Mouse (Mus musculus): ENCODE measurements at regions not wholly inside any gene's neighbourhood (a gene's known extent, or its start where the extent isn't known, plus 50 kb on each side); places are given as distances from the start of the nearest gene placed in this dataset.

DNA sequence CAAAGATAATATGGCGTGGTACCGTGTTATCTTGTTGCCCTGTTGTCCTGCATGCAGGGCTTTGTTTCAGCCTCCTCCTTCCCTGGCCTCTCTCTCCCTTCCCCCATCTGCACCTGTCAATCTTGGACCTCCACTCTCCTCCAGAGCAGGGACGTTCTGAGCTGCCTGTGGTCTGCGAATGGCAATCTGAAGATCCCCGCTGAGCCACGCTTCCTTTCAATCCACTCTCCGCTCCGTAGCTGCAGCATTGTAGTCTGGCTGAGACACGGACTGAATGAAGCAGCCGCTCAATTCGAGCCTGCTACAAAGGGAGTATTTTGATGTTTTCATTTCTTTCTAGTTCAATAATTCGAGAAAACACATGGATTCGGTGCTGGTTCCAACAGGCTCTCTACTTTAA lies 74.5 kb downstream of the Tpra1 start:
- no peak for DNase-seq (ENCODE audit: low read depth in 1 of 2, low spot score in 2 of 2)
- Histone ChIP-seq H3K27me3 (ENCODE audit: control insufficient read depth, insufficient read depth, low read length) (no peaks in the 10 kb centered on the region), H3K4me1 (ENCODE audit: control insufficient read depth, insufficient read depth, insufficient read length) (no peaks in the 10 kb centered on the region), H3K27ac (ENCODE audit: insufficient read depth, low read length) (no peak overlapping the region), H3K36me3 (ENCODE audit: control insufficient read depth, insufficient read depth, low read length) (no peaks in the 10 kb centered on the region), H3K4me3 (ENCODE audit: extremely low read depth, insufficient read depth, insufficient read length) (no peak overlapping the region)
- 26% methylated on average over 13 of the region's 13 CpGs for WGBS
- TF ChIP-seq POLR2A (IDR thresholded peaks at IDR 0.05; ENCODE audit: low read depth, low read length): no peak
- no peak for TF ChIP-seq CTCF (IDR thresholded peaks at IDR 0.05; ENCODE audit: extremely low read depth, insufficient read depth, insufficient read length, insufficient replicate concordance)

DNA sequence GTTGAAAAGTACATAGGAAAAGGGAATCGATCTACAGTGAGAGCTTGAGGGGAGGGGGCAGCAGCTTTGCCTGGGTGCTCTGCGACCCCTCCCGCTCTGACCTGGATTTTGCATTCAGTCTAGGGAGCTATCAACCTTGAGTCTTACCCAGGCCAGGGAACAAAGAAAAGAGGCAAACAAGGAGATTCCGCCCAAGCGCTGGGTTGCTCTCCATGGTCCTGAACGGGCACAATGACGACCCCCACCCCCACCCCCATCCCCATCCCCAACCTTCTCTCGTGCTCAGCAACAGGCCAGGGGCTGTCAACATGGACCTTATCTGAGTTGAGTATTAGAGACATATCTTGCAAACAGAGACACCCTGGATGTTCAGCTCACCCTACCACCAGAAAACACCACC lies 74.9 kb downstream of the Tpra1 start:
- no peak for DNase-seq (ENCODE audit: low read depth in 1 of 2, low spot score in 2 of 2)
- Histone ChIP-seq H3K36me3 (ENCODE audit: control insufficient read depth, insufficient read depth, low read length) (no peaks in the 10 kb centered on the region), H3K27me3 (ENCODE audit: control insufficient read depth, insufficient read depth, low read length) (no peaks in the 10 kb centered on the region), H3K4me1 (ENCODE audit: control insufficient read depth, insufficient read depth, insufficient read length) (no peaks in the 10 kb centered on the region), H3K27ac (ENCODE audit: insufficient read depth, low read length) (no peak overlapping the region), H3K4me3 (ENCODE audit: extremely low read depth, insufficient read depth, insufficient read length) (no peak overlapping the region)
- TF ChIP-seq CTCF (IDR thresholded peaks at IDR 0.05; ENCODE audit: extremely low read depth, insufficient read depth, insufficient read length, insufficient replicate concordance) (no peak), POLR2A (IDR thresholded peaks at IDR 0.05; ENCODE audit: low read depth, low read length) (no peak)
- 14% methylated on average over 8 of the region's 8 CpGs for WGBS

DNA sequence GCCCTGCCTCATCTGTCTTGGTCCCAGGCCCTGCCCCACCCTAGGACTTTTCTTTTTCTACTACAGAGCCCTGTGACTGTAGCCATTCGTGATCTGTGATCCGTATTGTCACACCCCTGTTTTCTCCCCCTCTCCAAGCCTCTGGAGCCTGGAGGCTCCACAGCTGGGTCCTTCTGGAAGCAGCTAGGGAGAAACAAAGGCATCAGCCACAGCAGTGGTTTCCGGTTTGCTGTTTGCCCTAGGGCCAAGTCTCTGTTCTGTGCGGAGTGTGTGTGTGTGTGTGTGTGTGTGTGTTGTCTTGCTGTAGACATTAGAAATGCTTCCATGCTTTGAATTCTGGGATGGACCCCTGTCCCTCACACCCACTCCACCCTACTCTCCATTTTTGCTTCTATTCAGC lies 76.9 kb downstream of the Tpra1 start:
- Histone ChIP-seq H3K27ac (ENCODE audit: insufficient read depth, low read length) (no peak overlapping the region), H3K36me3 (ENCODE audit: control insufficient read depth, insufficient read depth, low read length) (no peaks in the 10 kb centered on the region), H3K4me1 (ENCODE audit: control insufficient read depth, insufficient read depth, insufficient read length) (no peaks in the 10 kb centered on the region), H3K4me3 (ENCODE audit: extremely low read depth, insufficient read depth, insufficient read length) (no peak overlapping the region), H3K27me3 (ENCODE audit: control insufficient read depth, insufficient read depth, low read length) (no peaks in the 10 kb centered on the region)
- TF ChIP-seq POLR2A (IDR thresholded peaks at IDR 0.05; ENCODE audit: low read depth, low read length): no peak
- DNase-seq (ENCODE audit: low read depth in 1 of 2, low spot score in 2 of 2): no peak
- WGBS: 77% methylated on average over 4 of the region's 4 CpGs

DNA sequence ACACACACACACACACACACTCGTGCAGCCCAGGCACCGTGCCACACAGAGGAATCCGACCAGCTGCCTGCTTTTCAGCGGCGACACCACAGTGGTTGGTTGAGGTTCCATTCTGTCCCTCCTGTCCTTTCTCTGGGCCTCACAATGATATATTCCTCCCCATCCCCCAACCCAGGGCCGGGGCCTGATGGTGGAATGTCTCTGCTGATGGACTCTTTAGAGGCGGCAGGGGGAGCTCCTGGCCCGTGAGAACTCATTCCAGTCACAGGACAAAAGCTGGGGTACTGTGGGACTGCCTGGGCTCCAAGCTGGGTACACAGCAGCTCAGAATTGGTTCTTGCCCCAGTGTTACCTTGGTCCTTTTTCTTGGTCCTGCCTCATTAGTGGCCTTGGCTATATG lies 78.1 kb downstream of the Tpra1 start:
- WGBS: 10% methylated on average over 8 of the region's 8 CpGs
- H3K27me3 ChIP-seq (ENCODE audit: control insufficient read depth, insufficient read depth, low read length): no peaks in the 10 kb centered on the region
- peak in 1 of 2 experiments; percentile 33 for DNase-seq (ENCODE audit: low read depth in 1 of 2, low spot score in 2 of 2)
- TF ChIP-seq POLR2A (IDR thresholded peaks at IDR 0.05; ENCODE audit: low read depth, low read length) (no peak), CTCF (IDR thresholded peaks at IDR 0.05; ENCODE audit: extremely low read depth, insufficient read depth, insufficient read length, insufficient replicate concordance) (peak; percentile 33; the same call in 1 of the 2 replicates)
- no peaks in the 10 kb centered on the region for H3K4me1 ChIP-seq (ENCODE audit: control insufficient read depth, insufficient read depth, insufficient read length)
- no peaks in the 10 kb centered on the region for H3K36me3 ChIP-seq (ENCODE audit: control insufficient read depth, insufficient read depth, low read length)
- no peak overlapping the region for H3K27ac ChIP-seq (ENCODE audit: insufficient read depth, low read length)
- no peak overlapping the region for H3K4me3 ChIP-seq (ENCODE audit: extremely low read depth, insufficient read depth, insufficient read length)

DNA sequence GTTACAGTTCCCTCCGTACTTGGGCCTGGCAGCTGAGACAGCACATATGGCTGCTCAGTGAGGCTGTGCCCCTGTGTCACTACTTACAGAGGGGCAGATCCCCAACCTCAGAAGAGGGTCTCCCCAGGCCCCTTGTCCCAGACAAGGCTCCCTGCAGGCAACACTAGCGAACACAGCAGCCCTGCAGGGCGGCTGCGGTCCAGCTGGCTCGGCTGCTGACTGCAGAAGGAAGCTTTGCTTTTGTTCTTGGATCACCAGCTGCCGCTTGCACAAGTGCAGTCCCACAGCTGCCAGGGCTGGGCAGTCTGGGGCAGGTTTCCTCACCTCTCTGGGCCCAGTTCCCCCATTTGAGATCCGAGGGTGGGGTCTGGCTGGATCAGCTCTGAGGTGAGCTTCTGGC lies 79.5 kb downstream of the Tpra1 start:
- DNase-seq (ENCODE audit: low read depth in 1 of 2, low spot score in 2 of 2): no peak
- no peaks in the 10 kb centered on the region for H3K27me3 ChIP-seq (ENCODE audit: control insufficient read depth, insufficient read depth, low read length)
- no peak overlapping the region for H3K27ac ChIP-seq (ENCODE audit: insufficient read depth, low read length)
- WGBS: 67% methylated on average over 7 of the region's 7 CpGs
- H3K36me3 ChIP-seq (ENCODE audit: control insufficient read depth, insufficient read depth, low read length): no peaks in the 10 kb centered on the region
- H3K4me1 ChIP-seq (ENCODE audit: control insufficient read depth, insufficient read depth, insufficient read length): no peaks in the 10 kb centered on the region
- TF ChIP-seq CTCF (IDR thresholded peaks at IDR 0.05; ENCODE audit: extremely low read depth, insufficient read depth, insufficient read length, insufficient replicate concordance) (no peak), POLR2A (IDR thresholded peaks at IDR 0.05; ENCODE audit: low read depth, low read length) (no peak)
- no peak overlapping the region for H3K4me3 ChIP-seq (ENCODE audit: extremely low read depth, insufficient read depth, insufficient read length)

DNA sequence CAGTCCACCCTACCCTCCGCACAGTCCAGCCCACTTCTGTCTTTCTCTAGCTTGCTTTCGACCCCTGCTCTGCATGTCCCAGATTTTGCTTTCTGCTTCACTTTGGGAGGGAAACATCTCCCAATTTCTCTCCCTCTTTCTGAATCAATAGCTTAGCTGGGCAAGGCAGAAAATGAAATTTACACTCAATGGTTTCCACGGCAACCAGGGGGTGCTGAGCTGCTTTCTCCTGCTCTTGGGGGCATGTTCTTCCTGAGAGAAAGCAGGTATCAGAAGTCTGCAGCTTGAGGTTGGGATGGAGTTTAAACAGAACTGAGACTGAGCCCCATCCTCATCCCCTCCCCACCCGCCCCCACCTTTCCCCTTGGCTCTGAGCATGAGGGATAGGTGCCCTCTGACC lies 82.1 kb downstream of the Tpra1 start:
- no peaks in the 10 kb centered on the region for H3K4me1 ChIP-seq (ENCODE audit: control insufficient read depth, insufficient read depth, insufficient read length)
- no peaks in the 10 kb centered on the region for H3K36me3 ChIP-seq (ENCODE audit: control insufficient read depth, insufficient read depth, low read length)
- DNase-seq (ENCODE audit: low read depth in 1 of 2, low spot score in 2 of 2): no peak
- WGBS: 76% methylated on average over 4 of the region's 4 CpGs
- no peak overlapping the region for H3K4me3 ChIP-seq (ENCODE audit: extremely low read depth, insufficient read depth, insufficient read length)
- H3K27me3 ChIP-seq (ENCODE audit: control insufficient read depth, insufficient read depth, low read length): no peaks in the 10 kb centered on the region
- TF ChIP-seq POLR2A (IDR thresholded peaks at IDR 0.05; ENCODE audit: low read depth, low read length) (no peak), CTCF (IDR thresholded peaks at IDR 0.05; ENCODE audit: extremely low read depth, insufficient read depth, insufficient read length, insufficient replicate concordance) (no peak)
- H3K27ac ChIP-seq (ENCODE audit: insufficient read depth, low read length): no peak overlapping the region

DNA sequence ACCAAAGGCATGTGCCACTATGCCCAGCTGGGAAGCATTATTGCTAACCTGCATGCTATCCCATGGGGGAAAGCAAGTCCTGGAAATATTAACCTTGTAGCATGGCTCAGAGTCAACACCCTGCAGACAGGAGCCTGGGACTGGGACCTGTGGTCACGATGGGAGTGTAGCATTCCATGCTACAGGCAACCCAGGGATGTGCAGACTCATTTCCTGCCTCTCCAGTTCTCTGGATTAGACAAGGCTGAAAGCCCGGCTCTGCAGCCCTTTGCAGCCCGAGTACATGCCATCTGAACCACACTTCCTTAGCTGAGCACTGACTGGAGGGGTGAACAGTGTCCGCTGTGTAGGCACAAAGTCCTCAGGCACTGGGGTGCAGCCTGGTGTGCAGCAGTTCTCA lies 82.8 kb downstream of the Tpra1 start:
- no peak overlapping the region for H3K4me3 ChIP-seq (ENCODE audit: extremely low read depth, insufficient read depth, insufficient read length)
- H3K27me3 ChIP-seq (ENCODE audit: control insufficient read depth, insufficient read depth, low read length): no peaks in the 10 kb centered on the region
- TF ChIP-seq CTCF (IDR thresholded peaks at IDR 0.05; ENCODE audit: extremely low read depth, insufficient read depth, insufficient read length, insufficient replicate concordance) (no peak), POLR2A (IDR thresholded peaks at IDR 0.05; ENCODE audit: low read depth, low read length) (no peak)
- H3K36me3 ChIP-seq (ENCODE audit: control insufficient read depth, insufficient read depth, low read length): no peaks in the 10 kb centered on the region
- DNase-seq (ENCODE audit: low read depth in 1 of 2, low spot score in 2 of 2): no peak
- no peak overlapping the region for H3K27ac ChIP-seq (ENCODE audit: insufficient read depth, low read length)
- no peaks in the 10 kb centered on the region for H3K4me1 ChIP-seq (ENCODE audit: control insufficient read depth, insufficient read depth, insufficient read length)
- 32% methylated on average over 4 of the region's 4 CpGs for WGBS

Data from spleen, adult 2 months (tissue).